Mouse (Mus musculus): ENCODE results near the gene Vmn2r22. TPM values are rescaled to one million over a fixed set of nuclear protein-coding genes. Genes with fewer than 3 reads are reported as not detected.

Gene Vmn2r22
- not detected in 2 replicates for polyA plus RNA-seq (2021; fragmentation: Nextera tagmentation)
- long read RNA-seq, experiment 1: 0 reads
- long read RNA-seq, experiment 2: 0 reads

GRCm38 (mm10) chr6:123650625-123651024, at the start of gene Vmn2r22:
Gene Vmn2r22 (minus strand): TSS chr6:123650725.

Other genes starting within 250 kb of the Vmn2r22 start
- not detected in 2 replicates for gene Vmn2r20, start 232.6 kb downstream of the Vmn2r22 start, polyA plus RNA-seq (2021; fragmentation: Nextera tagmentation)
- gene Vmn2r21, start 117.3 kb downstream of the Vmn2r22 start, polyA plus RNA-seq (2021; fragmentation: Nextera tagmentation): not detected in 2 replicates
- gene Vmn2r23, start 51.9 kb upstream of the Vmn2r22 start, polyA plus RNA-seq (2021; fragmentation: Nextera tagmentation): not detected in 2 replicates
- not detected in 2 replicates for gene Vmn2r24, start 128.2 kb upstream of the Vmn2r22 start, polyA plus RNA-seq (2021; fragmentation: Nextera tagmentation)
- gene Vmn2r25, start 202.7 kb upstream of the Vmn2r22 start, polyA plus RNA-seq (2021; fragmentation: Nextera tagmentation): not detected in 2 replicates